Mouse (Mus musculus): ENCODE measurements around the gene Timeless. TPM values are rescaled to one million over a fixed set of nuclear protein-coding genes. Genes with fewer than 3 reads are reported as not detected.

Timeless gene
- 2.0 TPM for polyA plus RNA-seq (2014; fragmentation: Illumina TruSeq; extraction: RNeasy Lipid Tissue Mini Kit (QIAGEN cat#74804); ENCODE audit: low read depth, low replicate concordance)

GRCm38 (mm10) chr10:128231697-128232419, at the start of gene Timeless:
Timeless (plus strand) TSS chr10:128232065.

GRCm38 (mm10) chr10:128194024-128194550, 37.8 kb upstream of the Timeless start, which contains the start of gene Gls2:
Gls2 (plus strand) TSS chr10:128194457.

GRCm38 (mm10) chr10:128211390-128212108, 20.3 kb upstream of the Timeless start, which contains the start of gene Spryd4:
Spryd4 (minus strand) TSS chr10:128211807.

GRCm38 (mm10) chr10:128225538-128225937, 6.3 kb upstream of the Timeless start, which contains the start of gene Mip:
Mip (plus strand) TSS chr10:128225838.

GRCm38 (mm10) chr10:128253677-128254255, 21.9 kb downstream of the Timeless start, which contains the start of gene Apon:
Apon (plus strand) TSS chr10:128254096.

GRCm38 (mm10) chr10:128268371-128268770, 36.5 kb downstream of the Timeless start, which contains the start of gene Apof:
Apof (plus strand) TSS chr10:128268671.

GRCm38 (mm10) chr10:128270287-128270841, 38.5 kb downstream of the Timeless start, which contains the start of gene Stat2:
Stat2 (plus strand) TSS chr10:128270559.

GRCm38 (mm10) chr10:128298702-128299171, 66.9 kb downstream of the Timeless start, which contains the start of gene Il23a:
Il23a (minus strand) TSS chr10:128298752.

Other genes starting within 250 kb of the Timeless start
- not detected for gene Hsd17b6, start 224.5 kb upstream of the Timeless start, polyA plus RNA-seq (2014; fragmentation: Illumina TruSeq; extraction: RNeasy Lipid Tissue Mini Kit (QIAGEN cat#74804); ENCODE audit: low read depth, low replicate concordance)
- 31.4 TPM for gene Prim1, start 216.9 kb upstream of the Timeless start, polyA plus RNA-seq (2014; fragmentation: Illumina TruSeq; extraction: RNeasy Lipid Tissue Mini Kit (QIAGEN cat#74804); ENCODE audit: low read depth, low replicate concordance)
- gene Naca, start 196.5 kb upstream of the Timeless start, polyA plus RNA-seq (2014; fragmentation: Illumina TruSeq; extraction: RNeasy Lipid Tissue Mini Kit (QIAGEN cat#74804); ENCODE audit: low read depth, low replicate concordance) = 1,156 TPM
- 298 TPM for gene Ptges3, start 173.1 kb upstream of the Timeless start, polyA plus RNA-seq (2014; fragmentation: Illumina TruSeq; extraction: RNeasy Lipid Tissue Mini Kit (QIAGEN cat#74804); ENCODE audit: low read depth, low replicate concordance)
- 826 TPM for gene Atp5b, start 148.8 kb upstream of the Timeless start, polyA plus RNA-seq (2014; fragmentation: Illumina TruSeq; extraction: RNeasy Lipid Tissue Mini Kit (QIAGEN cat#74804); ENCODE audit: low read depth, low replicate concordance)
- gene Baz2a, start 140.5 kb upstream of the Timeless start, polyA plus RNA-seq (2014; fragmentation: Illumina TruSeq; extraction: RNeasy Lipid Tissue Mini Kit (QIAGEN cat#74804); ENCODE audit: low read depth, low replicate concordance) = 27.2 TPM
- 12.4 TPM for gene Rbms2, start 51.8 kb upstream of the Timeless start, polyA plus RNA-seq (2014; fragmentation: Illumina TruSeq; extraction: RNeasy Lipid Tissue Mini Kit (QIAGEN cat#74804); ENCODE audit: low read depth, low replicate concordance)
- not detected for gene Gls2, start 37.6 kb upstream of the Timeless start, polyA plus RNA-seq (2014; fragmentation: Illumina TruSeq; extraction: RNeasy Lipid Tissue Mini Kit (QIAGEN cat#74804); ENCODE audit: low read depth, low replicate concordance)
- 10.5 TPM for gene Spryd4, start 20.3 kb upstream of the Timeless start, polyA plus RNA-seq (2014; fragmentation: Illumina TruSeq; extraction: RNeasy Lipid Tissue Mini Kit (QIAGEN cat#74804); ENCODE audit: low read depth, low replicate concordance)
- not detected for gene Mip, start 6.2 kb upstream of the Timeless start, polyA plus RNA-seq (2014; fragmentation: Illumina TruSeq; extraction: RNeasy Lipid Tissue Mini Kit (QIAGEN cat#74804); ENCODE audit: low read depth, low replicate concordance)
- gene Apon, start 22.0 kb downstream of the Timeless start, polyA plus RNA-seq (2014; fragmentation: Illumina TruSeq; extraction: RNeasy Lipid Tissue Mini Kit (QIAGEN cat#74804); ENCODE audit: low read depth, low replicate concordance) = not detected
- gene Apof, start 36.6 kb downstream of the Timeless start, polyA plus RNA-seq (2014; fragmentation: Illumina TruSeq; extraction: RNeasy Lipid Tissue Mini Kit (QIAGEN cat#74804); ENCODE audit: low read depth, low replicate concordance) = not detected
- gene Stat2, start 38.5 kb downstream of the Timeless start, polyA plus RNA-seq (2014; fragmentation: Illumina TruSeq; extraction: RNeasy Lipid Tissue Mini Kit (QIAGEN cat#74804); ENCODE audit: low read depth, low replicate concordance) = 13.9 TPM
- gene Il23a, start 66.7 kb downstream of the Timeless start, polyA plus RNA-seq (2014; fragmentation: Illumina TruSeq; extraction: RNeasy Lipid Tissue Mini Kit (QIAGEN cat#74804); ENCODE audit: low read depth, low replicate concordance) = 0.76 TPM
- 14.1 TPM for gene Pan2, start 71.3 kb downstream of the Timeless start, polyA plus RNA-seq (2014; fragmentation: Illumina TruSeq; extraction: RNeasy Lipid Tissue Mini Kit (QIAGEN cat#74804); ENCODE audit: low read depth, low replicate concordance)
- gene Cnpy2, start 90.4 kb downstream of the Timeless start, polyA plus RNA-seq (2014; fragmentation: Illumina TruSeq; extraction: RNeasy Lipid Tissue Mini Kit (QIAGEN cat#74804); ENCODE audit: low read depth, low replicate concordance) = 43.5 TPM
- gene Cs, start 105.7 kb downstream of the Timeless start, polyA plus RNA-seq (2014; fragmentation: Illumina TruSeq; extraction: RNeasy Lipid Tissue Mini Kit (QIAGEN cat#74804); ENCODE audit: low read depth, low replicate concordance) = 251 TPM
- gene Coq10a, start 136.9 kb downstream of the Timeless start, polyA plus RNA-seq (2014; fragmentation: Illumina TruSeq; extraction: RNeasy Lipid Tissue Mini Kit (QIAGEN cat#74804); ENCODE audit: low read depth, low replicate concordance) = 14.8 TPM
- 13.2 TPM for gene Ankrd52, start 145.1 kb downstream of the Timeless start, polyA plus RNA-seq (2014; fragmentation: Illumina TruSeq; extraction: RNeasy Lipid Tissue Mini Kit (QIAGEN cat#74804); ENCODE audit: low read depth, low replicate concordance)
- gene Slc39a5, start 169.2 kb downstream of the Timeless start, polyA plus RNA-seq (2014; fragmentation: Illumina TruSeq; extraction: RNeasy Lipid Tissue Mini Kit (QIAGEN cat#74804); ENCODE audit: low read depth, low replicate concordance) = 1.5 TPM
- 19.9 TPM for gene Nabp2, start 179.4 kb downstream of the Timeless start, polyA plus RNA-seq (2014; fragmentation: Illumina TruSeq; extraction: RNeasy Lipid Tissue Mini Kit (QIAGEN cat#74804); ENCODE audit: low read depth, low replicate concordance)
- gene Rnf41, start 179.6 kb downstream of the Timeless start, polyA plus RNA-seq (2014; fragmentation: Illumina TruSeq; extraction: RNeasy Lipid Tissue Mini Kit (QIAGEN cat#74804); ENCODE audit: low read depth, low replicate concordance) = 8.2 TPM
- 52.5 TPM for gene Smarcc2, start 227.2 kb downstream of the Timeless start, polyA plus RNA-seq (2014; fragmentation: Illumina TruSeq; extraction: RNeasy Lipid Tissue Mini Kit (QIAGEN cat#74804); ENCODE audit: low read depth, low replicate concordance)